Mouse (Mus musculus) spleen, postnatal 4 days (tissue): ENCODE data around the gene Znrf2.

ENCODE experiments used
- DNase-seq, 2 experiments: peaks; one replicate each; pipeline ENCODE4 v3.0.0; 2022; ENCODE audit warnings: low spot score in 2 of 2

Gene Znrf2

GRCm38 (mm10) chr6:54914977-54915376 lies 98.3 kb downstream of the Znrf2 start:
- peak in 1 of 2 experiments; percentile 52 for DNase-seq

GRCm38 (mm10) chr6:54916163-54916562 lies 99.4 kb downstream of the Znrf2 start:
- DNase-seq: peak in 1 of 2 experiments; percentile 50

GRCm38 (mm10) chr6:54916941-54917340 lies 100.2 kb downstream of the Znrf2 start:
- no peak for DNase-seq

GRCm38 (mm10) chr6:54917523-54917922 lies 100.8 kb downstream of the Znrf2 start:
- peak; percentile 35 to 65 for DNase-seq

GRCm38 (mm10) chr6:54918521-54918920 lies 101.8 kb downstream of the Znrf2 start:
- no peak for DNase-seq

GRCm38 (mm10) chr6:54924538-54924937 lies 107.8 kb downstream of the Znrf2 start:
- DNase-seq: no peak

- DNase-seq: no peak
Observed at GRCm38 (mm10) chr6:54925736-54926440, 109.2 kb downstream of the Znrf2 start.

- no peak for DNase-seq
Observed at GRCm38 (mm10) chr6:54926899-54927298, 110.2 kb downstream of the Znrf2 start.

- peak in 1 of 2 experiments; percentile 53 for DNase-seq
Observed at GRCm38 (mm10) chr6:54927946-54928345, 111.2 kb downstream of the Znrf2 start.

GRCm38 (mm10) chr6:54931641-54932040 lies 114.9 kb downstream of the Znrf2 start:
- peak in 1 of 2 experiments; percentile 43 for DNase-seq

- peak in 1 of 2 experiments; percentile 52 for DNase-seq
Observed at GRCm38 (mm10) chr6:54932526-54932925, 115.8 kb downstream of the Znrf2 start.

GRCm38 (mm10) chr6:54933216-54933615 lies 116.5 kb downstream of the Znrf2 start:
- peak in 1 of 2 experiments; percentile 56 for DNase-seq

- DNase-seq: peak in 1 of 2 experiments; percentile 58
Observed at GRCm38 (mm10) chr6:54933866-54934265, 117.2 kb downstream of the Znrf2 start.

GRCm38 (mm10) chr6:54934313-54934712 lies 117.6 kb downstream of the Znrf2 start:
- DNase-seq: peak in 1 of 2 experiments; percentile 61

GRCm38 (mm10) chr6:54934930-54935329 lies 118.2 kb downstream of the Znrf2 start:
- peak in 1 of 2 experiments; percentile 54 for DNase-seq

GRCm38 (mm10) chr6:54936496-54936895 lies 119.8 kb downstream of the Znrf2 start:
- DNase-seq: no peak

- no peak for DNase-seq
Observed at GRCm38 (mm10) chr6:54939631-54940030, 122.9 kb downstream of the Znrf2 start.

- no peak for DNase-seq
Observed at GRCm38 (mm10) chr6:54940126-54940525, 123.4 kb downstream of the Znrf2 start.

- DNase-seq: no peak
Observed at GRCm38 (mm10) chr6:54941149-54941548, 124.4 kb downstream of the Znrf2 start.
